Mouse (Mus musculus): ENCODE data around the gene St3gal5. TPM values are rescaled to one million over a fixed set of nuclear protein-coding genes. Genes with fewer than 3 reads are reported as not detected.

Gene St3gal5
- polyA plus RNA-seq, 1 experiment from 2014 or later = 44.4 TPM

DNA sequence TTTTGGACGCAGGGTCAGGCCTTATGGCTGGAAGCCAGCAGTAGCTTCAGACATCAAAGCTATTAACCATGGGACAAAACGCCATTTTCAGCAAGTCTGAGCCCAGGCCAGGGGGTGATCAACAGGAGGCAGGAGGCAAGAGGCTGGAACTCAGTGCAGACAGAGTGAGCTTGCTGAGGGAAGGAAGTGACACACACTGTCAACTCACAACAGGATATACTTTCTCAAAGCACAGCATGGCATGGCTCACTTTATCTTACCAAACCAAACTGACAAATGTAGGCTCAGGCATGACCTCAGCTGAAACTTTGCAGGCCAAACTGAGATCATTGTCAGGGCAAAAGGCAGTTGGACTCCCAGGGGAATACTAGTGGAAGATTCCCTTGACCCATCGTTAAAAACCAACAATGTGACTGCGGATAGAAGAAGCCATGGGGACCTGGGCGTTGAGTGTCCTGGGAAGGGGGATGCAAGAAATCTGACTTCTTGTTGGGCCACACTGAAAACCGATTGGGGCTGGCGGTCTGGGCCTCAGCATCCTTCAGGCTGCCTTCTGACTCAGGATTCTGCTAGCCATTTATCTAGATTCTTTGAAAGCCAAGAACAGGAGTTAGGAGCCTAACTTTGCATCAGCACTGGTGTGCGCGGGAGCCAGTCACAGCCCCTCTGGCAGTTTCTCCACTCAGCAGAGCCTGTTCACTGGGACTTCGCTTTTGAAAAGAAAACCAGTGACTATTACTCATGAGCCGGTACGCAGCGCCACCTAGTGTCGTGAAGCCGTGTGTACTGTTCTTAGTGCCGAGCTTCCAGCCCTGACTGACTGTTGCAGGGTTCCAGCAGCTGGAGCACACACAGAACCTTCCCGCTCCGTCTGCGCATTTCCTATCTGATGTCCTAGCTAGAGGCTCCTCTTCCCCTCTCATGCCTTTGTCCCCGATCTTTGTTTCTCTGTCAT lies 67.2 kb downstream of the St3gal5 start:
- peak overlapping the region in 1 of 2 experiments; percentile 33; a peak in 2 of 4 replicates for H3K27ac ChIP-seq (replicated peaks in 1 of 2; ENCODE audit: control insufficient read depth in 1 of 2, insufficient read depth in 1 of 2, low read depth in 2 of 2, low read length in 2 of 2)
- 15% methylated on average over 20 of the region's 20 CpGs for WGBS

DNA sequence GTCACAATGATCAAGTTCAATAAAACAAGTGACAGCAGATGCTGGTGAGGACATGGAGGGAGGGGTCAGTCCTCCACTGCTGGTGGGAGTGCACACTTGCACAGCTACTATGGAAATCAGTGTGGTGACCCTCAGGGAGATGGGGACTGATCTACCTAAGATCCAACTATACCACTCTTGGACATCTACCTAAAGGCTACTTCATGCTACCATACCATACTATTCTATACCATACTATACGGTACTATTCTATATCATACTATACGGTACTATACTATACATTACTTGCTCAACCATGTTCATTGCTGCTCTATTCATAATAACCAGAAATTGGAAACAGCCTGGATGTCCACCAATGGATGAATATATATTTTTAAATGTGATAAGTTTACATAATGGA lies 68.5 kb downstream of the St3gal5 start:
- H3K27ac ChIP-seq (replicated peaks in 1 of 2; ENCODE audit: control insufficient read depth in 1 of 2, insufficient read depth in 1 of 2, low read depth in 2 of 2, low read length in 2 of 2) = no peak overlapping the region
- H3K4me1 ChIP-seq (ENCODE audit: control insufficient read depth in 2 of 2, insufficient read depth in 2 of 2, low read length in 2 of 2) = peaks cover 7 to 17% of the 10 kb centered on the region in 2 experiments
- H3K36me3 ChIP-seq (ENCODE audit: control insufficient read depth, insufficient read depth, low read length) = no peaks in the 10 kb centered on the region
- H3K9ac ChIP-seq (ENCODE audit: low read length) = no peak overlapping the region
- H3K9me3 ChIP-seq (ENCODE audit: control insufficient read depth, low read length) = no peaks in the 10 kb centered on the region
- no peak overlapping the region for H3K4me2 ChIP-seq (ENCODE audit: low read length)
- no peaks in the 10 kb centered on the region for H3K27me3 ChIP-seq (ENCODE audit: control insufficient read depth, insufficient read depth, low read length)
- H3K4me3 ChIP-seq (ENCODE audit: control insufficient read depth in 1 of 2, insufficient read depth in 1 of 2, low read depth in 1 of 2, low read length in 2 of 2) = no peak overlapping the region
- ATAC-seq (ENCODE audit: insufficient number of reproducible peaks, insufficient read depth, low FRiP score, low read depth) = no peak
- 41% methylated on average over 2 of the region's 2 CpGs for WGBS

More for the DNA sequence above, 67.2 kb downstream of the St3gal5 start:
- no peaks in the 10 kb centered on the region for H3K36me3 ChIP-seq (ENCODE audit: control insufficient read depth, insufficient read depth, low read length)
- H3K4me1 ChIP-seq (ENCODE audit: control insufficient read depth in 2 of 2, insufficient read depth in 2 of 2, low read length in 2 of 2) = peaks cover 7 to 17% of the 10 kb centered on the region in 2 experiments
- no peak overlapping the region for H3K4me3 ChIP-seq (ENCODE audit: control insufficient read depth in 1 of 2, insufficient read depth in 1 of 2, low read depth in 1 of 2, low read length in 2 of 2)
- H3K9ac ChIP-seq (ENCODE audit: low read length) = peak overlapping the region; percentile 41
- H3K4me2 ChIP-seq (ENCODE audit: low read length) = peak overlapping the region; percentile 36
- no peaks in the 10 kb centered on the region for H3K27me3 ChIP-seq (ENCODE audit: control insufficient read depth, insufficient read depth, low read length)
- no peaks in the 10 kb centered on the region for H3K9me3 ChIP-seq (ENCODE audit: control insufficient read depth, low read length)
- peak; percentile 65; the same call in 1 of the 2 replicates for ATAC-seq (ENCODE audit: insufficient number of reproducible peaks, insufficient read depth, low FRiP score, low read depth)

DNA sequence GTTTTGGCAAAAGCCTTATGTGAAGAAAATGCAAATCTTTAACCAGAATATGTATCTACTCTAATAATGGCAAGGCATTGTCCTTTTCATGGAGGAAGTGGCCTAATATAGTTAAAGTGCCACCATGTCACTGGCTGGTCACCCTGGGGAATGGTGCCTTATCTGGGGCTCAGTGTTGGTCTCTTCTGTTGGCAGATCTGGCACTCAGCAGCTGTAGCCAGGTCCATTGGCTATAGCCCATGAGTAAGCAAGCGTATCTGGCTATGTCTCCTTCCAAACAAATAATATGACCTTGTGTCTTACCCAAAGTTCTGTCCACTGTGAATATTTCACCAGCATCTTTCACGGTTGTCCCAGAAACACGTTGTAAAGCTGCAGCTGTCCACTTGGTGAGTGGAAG lies 74.0 kb downstream of the St3gal5 start:
- no peak overlapping the region for H3K27ac ChIP-seq (replicated peaks in 1 of 2; ENCODE audit: control insufficient read depth in 1 of 2, insufficient read depth in 1 of 2, low read depth in 2 of 2, low read length in 2 of 2)
- no peaks in the 10 kb centered on the region for H3K27me3 ChIP-seq (ENCODE audit: control insufficient read depth, insufficient read depth, low read length)
- no peak overlapping the region for H3K4me2 ChIP-seq (ENCODE audit: low read length)
- H3K36me3 ChIP-seq (ENCODE audit: control insufficient read depth, insufficient read depth, low read length) = no peaks in the 10 kb centered on the region
- no peak overlapping the region for H3K9ac ChIP-seq (ENCODE audit: low read length)
- no peaks in the 10 kb centered on the region for H3K4me1 ChIP-seq (ENCODE audit: control insufficient read depth in 2 of 2, insufficient read depth in 2 of 2, low read length in 2 of 2)
- H3K9me3 ChIP-seq (ENCODE audit: control insufficient read depth, low read length) = no peaks in the 10 kb centered on the region
- no peak for ATAC-seq (ENCODE audit: insufficient number of reproducible peaks, insufficient read depth, low FRiP score, low read depth)
- 81% methylated on average over 3 of the region's 3 CpGs for WGBS
- H3K4me3 ChIP-seq (ENCODE audit: control insufficient read depth in 1 of 2, insufficient read depth in 1 of 2, low read depth in 1 of 2, low read length in 2 of 2) = no peak overlapping the region

DNA sequence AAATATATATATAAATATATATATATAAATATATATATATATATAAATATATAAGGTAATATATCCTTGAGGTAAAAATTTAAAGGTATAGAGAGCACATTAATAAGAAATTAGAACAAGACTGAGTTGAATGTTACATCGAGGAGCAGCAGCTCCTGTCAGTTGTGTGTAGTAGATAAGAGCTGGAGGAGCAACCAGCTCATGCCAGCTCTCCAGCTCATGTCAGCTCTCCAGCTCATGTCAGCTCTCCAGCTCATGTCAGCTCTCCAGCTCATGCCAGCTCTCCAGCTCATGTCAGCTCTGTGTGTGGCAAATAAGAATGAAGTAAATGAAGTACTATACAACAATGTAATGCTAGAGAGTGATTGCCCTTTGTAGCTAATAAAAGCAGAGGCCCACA lies 76.0 kb downstream of the St3gal5 start:
- Histone ChIP-seq H3K27ac (replicated peaks in 1 of 2; ENCODE audit: control insufficient read depth in 1 of 2, insufficient read depth in 1 of 2, low read depth in 2 of 2, low read length in 2 of 2) (no peak overlapping the region), H3K9ac (ENCODE audit: low read length) (no peak overlapping the region), H3K27me3 (ENCODE audit: control insufficient read depth, insufficient read depth, low read length) (no peaks in the 10 kb centered on the region), H3K4me1 (ENCODE audit: control insufficient read depth in 2 of 2, insufficient read depth in 2 of 2, low read length in 2 of 2) (no peaks in the 10 kb centered on the region), H3K9me3 (ENCODE audit: control insufficient read depth, low read length) (no peaks in the 10 kb centered on the region), H3K4me2 (ENCODE audit: low read length) (no peak overlapping the region), H3K36me3 (ENCODE audit: control insufficient read depth, insufficient read depth, low read length) (no peaks in the 10 kb centered on the region), H3K4me3 (ENCODE audit: control insufficient read depth in 1 of 2, insufficient read depth in 1 of 2, low read depth in 1 of 2, low read length in 2 of 2) (no peak overlapping the region)
- 46% methylated on average over 1 of the region's 1 CpGs for WGBS
- ATAC-seq (ENCODE audit: insufficient number of reproducible peaks, insufficient read depth, low FRiP score, low read depth) = no peak

DNA sequence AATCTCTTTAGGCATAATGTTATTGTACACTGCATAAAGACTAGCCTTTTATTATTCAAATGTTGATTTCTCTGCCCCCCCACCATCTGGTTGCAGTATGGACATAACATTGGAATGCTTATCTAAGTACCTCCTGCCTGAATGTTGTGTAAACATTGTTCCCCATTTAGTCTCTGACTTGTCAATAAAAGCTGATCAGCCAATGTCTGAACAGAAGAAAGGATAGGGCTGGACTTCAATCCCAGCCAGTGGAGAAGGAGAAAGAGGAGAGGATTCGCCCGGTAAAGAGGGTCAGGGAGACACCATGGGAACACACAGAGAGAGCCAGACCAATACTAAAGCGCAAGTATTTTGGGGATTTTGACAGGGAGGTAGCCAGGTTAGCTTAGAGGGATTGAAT lies 78.0 kb downstream of the St3gal5 start:
- ATAC-seq (ENCODE audit: insufficient number of reproducible peaks, insufficient read depth, low FRiP score, low read depth) = no peak
- Histone ChIP-seq H3K36me3 (ENCODE audit: control insufficient read depth, insufficient read depth, low read length) (no peaks in the 10 kb centered on the region), H3K4me2 (ENCODE audit: low read length) (no peak overlapping the region), H3K4me1 (ENCODE audit: control insufficient read depth in 2 of 2, insufficient read depth in 2 of 2, low read length in 2 of 2) (peaks cover 9 to 10% of the 10 kb centered on the region in 2 experiments), H3K27ac (replicated peaks in 1 of 2; ENCODE audit: control insufficient read depth in 1 of 2, insufficient read depth in 1 of 2, low read depth in 2 of 2, low read length in 2 of 2) (no peak overlapping the region), H3K27me3 (ENCODE audit: control insufficient read depth, insufficient read depth, low read length) (no peaks in the 10 kb centered on the region), H3K9me3 (ENCODE audit: control insufficient read depth, low read length) (no peaks in the 10 kb centered on the region), H3K4me3 (ENCODE audit: control insufficient read depth in 1 of 2, insufficient read depth in 1 of 2, low read depth in 1 of 2, low read length in 2 of 2) (no peak overlapping the region), H3K9ac (ENCODE audit: low read length) (no peak overlapping the region)
- 60% methylated on average over 3 of the region's 3 CpGs for WGBS

DNA sequence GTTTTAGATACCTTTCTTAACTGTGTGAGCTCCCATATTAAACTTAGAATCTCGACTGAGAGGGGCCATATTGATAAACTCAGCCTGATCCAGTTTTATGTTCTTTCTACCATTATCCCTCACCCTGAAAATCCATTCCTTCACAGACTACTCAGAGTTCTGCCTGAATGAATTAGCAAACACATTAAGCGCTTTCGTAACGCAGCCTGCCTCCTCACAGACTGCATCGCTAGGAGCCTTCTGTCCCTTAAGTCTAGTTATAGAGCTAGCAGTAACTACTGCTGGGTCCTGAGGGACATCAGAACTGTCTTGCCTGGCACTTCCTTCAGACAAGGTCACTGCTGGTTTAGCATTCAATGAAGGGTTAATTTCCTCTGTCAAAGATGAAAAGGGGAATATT lies 78.6 kb downstream of the St3gal5 start:
- no peak for ATAC-seq (ENCODE audit: insufficient number of reproducible peaks, insufficient read depth, low FRiP score, low read depth)
- 80% methylated on average over 5 of the region's 5 CpGs for WGBS
- Histone ChIP-seq H3K4me3 (ENCODE audit: control insufficient read depth in 1 of 2, insufficient read depth in 1 of 2, low read depth in 1 of 2, low read length in 2 of 2) (no peak overlapping the region), H3K9ac (ENCODE audit: low read length) (no peak overlapping the region), H3K36me3 (ENCODE audit: control insufficient read depth, insufficient read depth, low read length) (no peaks in the 10 kb centered on the region), H3K27me3 (ENCODE audit: control insufficient read depth, insufficient read depth, low read length) (no peaks in the 10 kb centered on the region), H3K9me3 (ENCODE audit: control insufficient read depth, low read length) (no peaks in the 10 kb centered on the region), H3K4me1 (ENCODE audit: control insufficient read depth in 2 of 2, insufficient read depth in 2 of 2, low read length in 2 of 2) (peaks cover 12 to 16% of the 10 kb centered on the region in 2 experiments), H3K27ac (replicated peaks in 1 of 2; ENCODE audit: control insufficient read depth in 1 of 2, insufficient read depth in 1 of 2, low read depth in 2 of 2, low read length in 2 of 2) (no peak overlapping the region), H3K4me2 (ENCODE audit: low read length) (no peak overlapping the region)

DNA sequence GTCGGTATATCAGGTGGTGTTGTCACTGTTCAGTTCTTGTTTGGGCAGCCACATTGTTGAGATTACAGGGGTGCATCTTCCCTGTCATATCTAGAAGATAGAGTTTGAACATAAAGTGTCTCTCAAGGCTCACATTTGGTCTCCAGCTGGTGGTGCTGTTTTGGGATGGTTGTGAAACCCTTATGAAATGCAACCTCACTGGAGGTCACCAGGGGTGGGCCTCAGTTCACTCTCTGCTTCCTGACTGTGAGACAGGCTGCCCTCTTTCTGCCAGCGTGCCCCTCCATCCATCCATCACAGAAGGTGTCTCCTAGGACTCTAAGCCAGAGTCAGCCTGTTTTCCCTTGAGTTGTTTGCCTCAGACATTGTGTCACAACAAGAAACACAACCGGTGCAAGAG lies 80.0 kb downstream of the St3gal5 start:
- WGBS = 61% methylated on average over 3 of the region's 3 CpGs
- Histone ChIP-seq H3K27ac (replicated peaks in 1 of 2; ENCODE audit: control insufficient read depth in 1 of 2, insufficient read depth in 1 of 2, low read depth in 2 of 2, low read length in 2 of 2) (no peak overlapping the region), H3K36me3 (ENCODE audit: control insufficient read depth, insufficient read depth, low read length) (no peaks in the 10 kb centered on the region), H3K4me3 (ENCODE audit: control insufficient read depth in 1 of 2, insufficient read depth in 1 of 2, low read depth in 1 of 2, low read length in 2 of 2) (no peak overlapping the region), H3K4me1 (ENCODE audit: control insufficient read depth in 2 of 2, insufficient read depth in 2 of 2, low read length in 2 of 2) (peaks cover 12 to 22% of the 10 kb centered on the region in 2 experiments), H3K27me3 (ENCODE audit: control insufficient read depth, insufficient read depth, low read length) (no peaks in the 10 kb centered on the region), H3K9me3 (ENCODE audit: control insufficient read depth, low read length) (no peaks in the 10 kb centered on the region), H3K4me2 (ENCODE audit: low read length) (no peak overlapping the region), H3K9ac (ENCODE audit: low read length) (no peak overlapping the region)
- no peak for ATAC-seq (ENCODE audit: insufficient number of reproducible peaks, insufficient read depth, low FRiP score, low read depth)

All from heart, embryonic 14.5 days (tissue).